Mouse (Mus musculus): ENCODE results near the gene Inpp5d.

DNA sequence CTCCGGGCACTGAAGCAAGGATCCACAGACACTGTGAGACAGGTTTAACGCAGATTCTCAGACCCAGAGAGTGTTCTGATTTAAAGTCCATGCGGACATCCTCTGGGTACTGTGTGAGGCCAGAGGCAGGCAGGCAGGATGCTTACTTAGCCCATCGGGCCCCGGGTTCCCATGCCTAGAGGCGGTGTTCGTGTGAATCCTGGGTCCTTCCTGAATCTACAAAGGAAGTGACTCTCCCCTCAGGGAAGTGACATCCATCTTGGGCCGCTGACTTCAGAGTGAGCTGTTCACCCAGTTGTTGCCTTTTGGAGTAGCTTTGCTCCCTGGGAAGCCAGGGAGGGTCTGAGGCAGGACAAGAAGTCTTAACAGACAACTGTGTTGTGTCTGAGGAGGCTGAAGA lies 19.6 kb downstream of the Inpp5d start:
- no peak for TF ChIP-seq CTCF (IDR thresholded peaks at IDR 0.05; ENCODE audit: extremely low read depth, insufficient read depth, insufficient read length, insufficient replicate concordance)
- no peak for TF ChIP-seq POLR2A (IDR thresholded peaks at IDR 0.05; ENCODE audit: low read depth, low read length)
